Mouse (Mus musculus) lung, adult 2 months (tissue): ENCODE data around the gene Troap. TPM values are rescaled to one million over a fixed set of nuclear protein-coding genes. Genes with fewer than 3 reads are reported as not detected.
A peak's percentile ranks its signal among the peaks of the same experiment; 100 is the strongest.

Experiments
- DNase-seq: peaks from one replicate; pipeline ENCODE4 v3.0.0; 2022
- H3K4me1 ChIP-seq: fragments of 200-500 bp; 2 replicates; pipeline ENCODE4 v1.6.1; 2011; ENCODE audit warnings: low read length; ENCODE audit not compliant: control insufficient read depth, insufficient read depth
- H3K4me3 ChIP-seq: fragments of 200-500 bp; replicated peaks from 2 replicates; pipeline ENCODE3; 2011; ENCODE audit warnings: low read depth, mild to moderate bottlenecking, control low read depth, low read length; ENCODE audit errors: extremely low read depth
- CTCF ChIP-seq: fragments of 200-500 bp; IDR thresholded peaks from 2 replicates; pipeline ENCODE4 v1.5.1; 2011; ENCODE audit warnings: mild to moderate bottlenecking, low read length, control low read depth; ENCODE audit not compliant: insufficient read depth
- POLR2A ChIP-seq: fragments of 200-500 bp; IDR thresholded peaks from 2 replicates; pipeline ENCODE4 v1.6.1; 2011; ENCODE audit warnings: low read depth, mild to moderate bottlenecking, control low read depth, low read length, borderline replicate concordance; ENCODE audit errors: extremely low read depth
- WGBS: fragments of 180-500 bp; shearing (Covaris S2); methylation state at CpG from one replicate; pipeline ENCODE4 v1.1.7; 2018; 5-methylcytosine and 5-hydroxymethylcytosine counted together
- polyA plus RNA-seq: library from polyadenylated mRNA; depleted of rRNA; stranded (reverse); fragments of >200 nt; gene quantifications from 2 replicates; pipeline ENCODE4 v1.2.3, GENCODE M21; 2012

The Troap gene
- polyA plus RNA-seq, 1 experiment = 1.3 TPM

- Histone ChIP-seq H3K4me1 (0 out of 2 replicates have a peak, but pooled peaks cover 2% of the 10 kb centered on the region), H3K4me3 (no peak overlapping the region)
- 96% methylated on average over 4 of the region's 4 CpGs for WGBS
- TF ChIP-seq CTCF (no peak), POLR2A (no peak)
- DNase-seq = no peak
Measured at GRCm38 (mm10) chr15:99085997-99086396, 11.6 kb downstream of the Troap start.

- 11% methylated on average over 60 of the region's 60 CpGs for whole genome bisulfite sequencing
- H3K4me3 ChIP-seq = no peak within 1 kb of the TSS
- peak; percentile 36 for DNase-seq
- H3K4me1 ChIP-seq = 0 out of 2 replicates have a peak, but pooled peaks cover 2% of the 10 kb centered on the region
- TF ChIP-seq CTCF = peak; percentile 20; the same call in 1 of the 2 replicates
- no peak for TF ChIP-seq POLR2A
Measured at GRCm38 (mm10) chr15:99087253-99088075, 13.1 kb downstream of the Troap start, which contains the start of gene C1ql4. Gene C1ql4 (minus strand): TSS chr15:99087817.

GRCm38 (mm10) chr15:99088292-99088691 is 13.9 kb downstream of the Troap start:
- peak; percentile 75 for DNase-seq
- no peak overlapping the region for H3K4me3 ChIP-seq
- peak; percentile 47 for TF ChIP-seq CTCF
- no peak for TF ChIP-seq POLR2A
- under 1% methylated on average over 27 of the region's 27 CpGs for WGBS
- H3K4me1 ChIP-seq = 0 out of 2 replicates have a peak, but pooled peaks cover 2% of the 10 kb centered on the region

GRCm38 (mm10) chr15:99089069-99089468 is 14.7 kb downstream of the Troap start:
- Histone ChIP-seq H3K4me1 (peaks cover 4% of the 10 kb centered on the region; the same call in 1 of the 2 replicates), H3K4me3 (no peak overlapping the region)
- 26% methylated on average over 14 of the region's 14 CpGs for WGBS
- DNase-seq = no peak
- TF ChIP-seq CTCF = no peak
- no peak for TF ChIP-seq POLR2A

GRCm38 (mm10) chr15:99092870-99093269 is 18.5 kb downstream of the Troap start, which contains the start of gene Dnajc22:
Gene Dnajc22 (plus strand): TSS chr15:99093170.
- Histone ChIP-seq H3K4me3 (peak within 1 kb of the TSS; percentile 5), H3K4me1 (peaks cover 11% of the 10 kb centered on the region)
- no peak for DNase-seq
- no peak for TF ChIP-seq POLR2A
- no peak for TF ChIP-seq CTCF
- 68% methylated on average over 8 of the region's 8 CpGs for WGBS

- peak overlapping the region; percentile 5 for H3K4me3 ChIP-seq
- DNase-seq = peak; percentile 50
- 4% methylated on average over 56 of the region's 56 CpGs for WGBS
- peaks cover 15% of the 10 kb centered on the region for H3K4me1 ChIP-seq
- TF ChIP-seq POLR2A (no peak), CTCF (0 out of 2 replicates have a peak, but pooled peaks have one; percentile 13)
Measured at GRCm38 (mm10) chr15:99093291-99094258, 19.2 kb downstream of the Troap start.

GRCm38 (mm10) chr15:99094631-99095270 is 20.4 kb downstream of the Troap start:
- WGBS = 6% methylated on average over 27 of the region's 27 CpGs
- DNase-seq = no peak
- Histone ChIP-seq H3K4me1 (peaks cover 18% of the 10 kb centered on the region), H3K4me3 (no peak overlapping the region)
- TF ChIP-seq CTCF (no peak), POLR2A (no peak)

- WGBS = 25% methylated on average over 6 of the region's 6 CpGs
- no peak for DNase-seq
- Histone ChIP-seq H3K4me1 (peaks cover 18% of the 10 kb centered on the region), H3K4me3 (no peak overlapping the region)
- TF ChIP-seq POLR2A (no peak), CTCF (no peak)
Measured at GRCm38 (mm10) chr15:99095356-99095755, 21.0 kb downstream of the Troap start.
